Mouse (Mus musculus): ENCODE results near the gene Ceacam2. TPM values are rescaled to one million over a fixed set of nuclear protein-coding genes. Genes with fewer than 3 reads are reported as not detected.
"Not testable (repeated sequence)": the region's sequence is repeated elsewhere in the genome, so short reads cannot be mapped to it uniquely, and the experiment has no call there.

Ceacam2 gene
- under 1 TPM; 0.35 to 0.68 TPM for total RNA-seq (2021)
- long read RNA-seq, experiment 1, partial matches to known transcripts = 0 of 1 reads
- long read RNA-seq, experiment 1, other reads (novel, unspliced or antisense) = 1 of 1 reads
- long read RNA-seq, experiment 2, partial matches to known transcripts = 0 of 2 reads
- long read RNA-seq, experiment 2, other reads (novel, unspliced or antisense) = 2 of 2 reads

DNA sequence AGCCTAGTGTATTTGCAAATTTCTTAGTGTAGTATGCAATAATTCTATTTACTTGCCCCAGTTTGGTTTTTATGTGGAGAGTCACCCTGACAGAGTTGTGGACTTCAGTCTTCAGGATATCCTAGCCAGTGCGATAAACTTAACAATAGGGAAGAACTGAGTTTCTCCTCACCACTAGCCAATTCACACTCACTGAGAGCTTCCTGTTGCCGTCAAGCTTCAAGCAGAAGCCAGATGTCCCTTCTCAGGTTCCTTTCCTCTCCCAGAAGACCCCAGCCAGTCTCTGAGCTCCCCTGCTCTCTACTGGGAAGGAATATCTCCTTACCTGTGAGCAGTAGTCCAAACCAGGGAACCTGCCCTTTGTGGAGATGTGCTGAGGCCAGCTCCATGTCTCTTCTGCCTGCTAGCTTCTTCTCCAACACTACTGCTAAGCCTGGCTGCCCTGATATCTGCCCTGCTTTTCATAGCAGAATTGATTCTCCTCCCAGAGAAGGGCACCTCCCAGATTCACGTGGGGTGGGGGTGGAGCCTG, at the start of gene Ceacam2:
TSS of gene Ceacam2 (minus strand) at position 482 of the 532 bp plus-strand sequence.
- H3K4me3 ChIP-seq; H3K27ac ChIP-seq; DNase-seq (ENCODE audit: extremely low spot score in 1 of 2, low spot score in 2 of 2): not testable (repeated sequence)
- intact Hi-C loops (cut with DNase I) = loop anchor here (2.0 kb wide), 1 partner anchor 63 kb away; the partner anchor contains the start of gene Ceacam1

DNA sequence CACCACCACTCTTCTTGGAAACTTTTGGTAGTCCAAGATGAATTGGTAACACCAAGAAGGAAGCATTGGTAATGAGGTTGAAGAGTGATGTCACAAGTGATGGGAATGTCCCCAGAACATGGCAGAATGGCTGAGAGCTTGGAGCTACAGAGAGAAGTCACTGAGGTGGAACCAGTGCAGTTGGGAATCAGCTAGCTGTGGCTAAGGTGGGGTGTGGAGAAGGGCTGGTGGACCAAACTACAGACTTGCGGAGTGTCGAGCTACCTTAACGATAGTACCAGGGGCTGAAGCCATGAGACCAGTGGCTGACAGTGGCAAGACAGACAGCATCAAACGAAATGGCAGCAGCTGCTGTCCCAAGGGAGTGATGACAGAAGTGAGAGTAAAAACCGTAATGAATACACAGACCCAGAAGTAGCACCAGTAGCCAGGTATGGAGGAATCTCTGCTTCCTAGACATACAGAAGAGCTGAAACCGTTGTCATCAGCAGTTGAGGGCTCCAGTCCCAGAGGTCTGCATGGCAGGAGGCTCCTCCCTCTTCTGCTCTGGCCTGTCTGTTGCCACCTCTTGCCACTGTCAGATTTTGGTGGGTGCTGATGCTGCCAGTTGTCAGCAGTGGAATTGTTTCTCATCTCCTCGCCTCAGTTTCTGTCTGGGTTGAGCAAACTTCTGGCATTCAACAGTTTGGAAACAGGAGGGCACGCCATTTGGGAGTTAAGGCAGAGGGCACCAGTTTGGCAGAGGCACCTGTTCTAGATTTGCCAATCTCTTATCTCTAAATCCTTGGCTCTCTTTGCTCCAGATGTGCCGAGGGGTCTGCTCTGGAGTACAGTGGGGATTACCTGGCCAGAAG, 45.9 kb upstream of the Ceacam2 start:
- H3K27ac ChIP-seq = no peak overlapping the region
- no peak for DNase-seq (ENCODE audit: extremely low spot score in 1 of 2, low spot score in 2 of 2)
- H3K4me3 ChIP-seq = no peak overlapping the region
- TF ChIP-seq CTCF (IDR thresholded peaks at IDR 0.05) = no peak
- intact Hi-C loops (cut with DNase I) = no loop called here

DNA sequence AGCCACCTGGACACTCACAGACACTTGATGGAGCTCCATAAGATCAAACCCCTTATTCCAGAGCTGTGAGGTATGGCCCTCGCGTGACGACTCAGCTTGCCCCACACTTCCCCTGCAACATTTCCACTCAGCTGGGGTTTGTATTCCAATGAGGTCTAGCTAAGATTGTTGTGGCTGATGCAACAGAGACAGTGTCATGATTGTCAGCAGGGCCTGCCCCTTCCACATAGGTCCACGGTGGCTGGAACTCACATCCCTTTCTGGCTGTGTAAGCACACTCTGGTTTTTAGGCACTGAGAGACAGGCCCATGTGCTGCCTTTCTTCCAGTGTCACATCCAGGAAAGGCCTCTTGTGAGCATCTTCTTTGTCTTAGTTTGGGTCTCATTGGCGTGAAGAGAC, 45.0 kb upstream of the Ceacam2 start:
- H3K4me3 ChIP-seq = no peak overlapping the region
- no peak overlapping the region for H3K27ac ChIP-seq
- intact Hi-C loops (cut with DNase I) = no loop called here
- no peak for DNase-seq (ENCODE audit: extremely low spot score in 1 of 2, low spot score in 2 of 2)
- TF ChIP-seq CTCF (IDR thresholded peaks at IDR 0.05) = no peak

DNA sequence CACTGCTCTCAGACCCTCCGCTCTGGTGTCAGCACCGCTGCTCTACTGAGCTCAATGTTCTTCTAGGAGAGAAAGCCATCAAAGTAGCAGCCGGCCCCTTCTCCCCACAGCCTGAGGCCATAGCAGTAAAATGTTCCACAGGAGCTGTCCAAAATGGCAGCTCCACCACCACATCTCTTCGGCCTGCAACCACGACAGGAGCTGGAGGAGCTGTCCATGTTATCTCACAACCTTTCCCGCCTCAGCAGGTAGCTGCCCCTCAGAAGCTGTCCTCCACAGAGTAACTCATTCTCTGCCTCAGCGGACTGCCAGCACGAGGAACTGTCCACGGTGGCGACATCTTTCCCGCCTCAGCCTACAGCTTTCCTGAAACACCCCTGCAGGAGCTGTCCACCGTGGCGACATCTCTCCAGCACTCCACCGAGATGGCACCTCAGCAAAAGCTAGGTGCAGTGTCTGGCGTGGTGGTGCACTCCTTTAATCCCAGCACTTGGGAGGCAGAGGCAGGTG, 42.7 kb upstream of the Ceacam2 start:
- no peak for TF ChIP-seq CTCF (IDR thresholded peaks at IDR 0.05)
- intact Hi-C loops (cut with DNase I) = no loop called here
- no peak overlapping the region for H3K27ac ChIP-seq
- no peak overlapping the region for H3K4me3 ChIP-seq
- DNase-seq (ENCODE audit: extremely low spot score in 1 of 2, low spot score in 2 of 2) = no peak

DNA sequence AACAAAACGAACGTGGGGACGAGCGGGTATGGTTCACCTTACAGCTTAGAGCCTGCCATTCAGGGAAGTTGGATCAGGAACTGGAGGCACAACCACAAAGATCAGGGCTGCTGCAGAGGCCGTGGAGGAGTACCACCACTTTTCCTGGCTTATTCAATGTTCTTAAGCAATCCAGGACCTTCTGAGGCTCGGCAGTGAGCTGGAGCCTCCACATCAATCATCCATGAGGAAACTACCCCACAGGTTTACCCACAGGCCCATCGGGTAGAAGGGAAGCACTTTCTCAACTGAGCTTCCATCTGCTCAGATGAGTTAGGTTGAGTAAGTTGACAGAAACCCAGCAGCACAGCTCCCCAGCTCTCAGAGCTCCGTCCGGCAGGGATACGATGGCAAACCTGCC, 39.8 kb upstream of the Ceacam2 start:
- no peak for TF ChIP-seq CTCF (IDR thresholded peaks at IDR 0.05)
- no peak overlapping the region for H3K4me3 ChIP-seq
- DNase-seq (ENCODE audit: extremely low spot score in 1 of 2, low spot score in 2 of 2) = no peak
- intact Hi-C loops (cut with DNase I) = loop anchor here (10.0 kb wide), 1 partner anchor 745 kb away; no protein-coding TSS in a partner anchor
- no peak overlapping the region for H3K27ac ChIP-seq

DNA sequence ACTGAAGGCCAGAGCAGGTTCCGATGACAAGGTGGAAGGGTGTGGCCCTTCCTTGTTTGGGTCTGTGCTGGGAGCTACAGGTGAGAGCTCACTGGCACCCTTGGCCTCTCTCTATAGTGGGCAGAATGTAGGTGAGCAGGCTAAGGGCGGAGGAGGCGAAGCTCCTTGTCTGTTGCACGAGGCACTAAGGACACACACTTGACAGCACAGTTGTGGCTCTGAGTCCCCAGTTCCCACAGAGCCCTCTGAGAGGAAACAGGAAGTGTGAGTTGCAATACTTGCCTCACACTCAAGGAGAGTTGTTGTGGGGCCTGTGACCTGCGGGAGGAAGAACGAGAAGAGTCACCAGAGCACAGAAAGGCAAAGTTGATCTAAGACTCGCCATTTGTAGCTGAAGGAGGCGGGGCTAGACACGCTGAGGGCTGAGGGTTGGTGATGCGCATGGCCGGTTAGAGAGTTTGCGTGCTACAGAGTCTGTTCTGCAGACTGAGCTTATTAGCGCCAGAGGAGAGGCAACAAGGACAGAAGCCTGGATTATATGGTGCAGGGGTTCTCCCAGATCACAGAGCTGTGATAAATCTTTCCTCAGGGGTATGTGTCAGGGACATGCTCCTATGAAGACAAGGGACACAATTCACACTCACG, 37.3 kb upstream of the Ceacam2 start:
- not testable (repeated sequence) for H3K4me3 ChIP-seq; H3K27ac ChIP-seq; DNase-seq (ENCODE audit: extremely low spot score in 1 of 2, low spot score in 2 of 2)
- intact Hi-C loops (cut with DNase I) = loop anchor here (10.0 kb wide), 1 partner anchor 742 kb away; no protein-coding TSS in a partner anchor

DNA sequence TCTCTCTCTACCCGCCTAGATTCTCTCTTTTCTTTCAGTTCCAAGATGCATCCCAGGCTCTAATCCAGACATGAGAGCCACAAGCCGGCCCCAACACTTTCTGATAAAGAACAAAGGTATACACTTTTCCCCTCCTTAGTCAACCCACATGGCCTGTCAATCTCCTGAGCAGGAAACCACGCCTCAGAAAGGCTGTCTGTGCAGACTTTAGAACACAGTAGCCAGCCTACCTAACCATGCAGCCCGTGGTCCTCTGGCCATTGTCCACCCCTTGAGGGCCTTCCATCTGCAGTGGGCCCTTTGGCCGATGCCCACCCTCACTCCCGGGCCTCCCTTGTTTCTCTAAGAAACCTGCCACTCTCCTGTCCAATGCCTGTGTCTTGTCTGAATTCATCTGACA, 36.7 kb upstream of the Ceacam2 start:
- intact Hi-C loops (cut with DNase I) = loop anchor here (10.0 kb wide), 1 partner anchor 742 kb away; no protein-coding TSS in a partner anchor

DNA sequence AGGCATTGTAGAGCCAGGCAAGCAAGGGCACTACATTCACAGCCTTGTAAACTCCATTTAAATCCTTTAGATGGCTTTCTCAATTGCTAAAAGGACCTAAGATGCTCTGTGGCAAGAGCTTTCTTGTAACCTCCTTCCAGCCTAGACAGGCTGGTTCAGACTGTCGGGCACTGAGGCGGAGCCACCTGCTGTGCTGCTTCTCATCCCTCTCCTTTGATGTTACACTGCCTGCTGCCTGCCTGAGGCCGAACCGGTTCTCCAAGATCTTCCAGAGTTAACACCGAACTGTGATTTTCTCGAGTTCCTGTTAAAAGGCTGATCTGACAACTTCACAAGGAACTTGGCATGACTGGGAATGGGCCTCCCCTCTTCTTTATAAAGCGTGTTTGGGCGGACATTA, 36.2 kb upstream of the Ceacam2 start:
- Histone ChIP-seq H3K27ac (no peak overlapping the region), H3K4me3 (no peak overlapping the region)
- DNase-seq (ENCODE audit: extremely low spot score in 1 of 2, low spot score in 2 of 2) = no peak
- intact Hi-C loops (cut with DNase I) = loop anchor here (10.0 kb wide), 1 partner anchor 741 kb away; no protein-coding TSS in a partner anchor
- no peak for TF ChIP-seq CTCF (IDR thresholded peaks at IDR 0.05)

More for the DNA sequence above, 36.7 kb upstream of the Ceacam2 start:
- not testable (repeated sequence) for H3K4me3 ChIP-seq; DNase-seq (ENCODE audit: extremely low spot score in 1 of 2, low spot score in 2 of 2); H3K27ac ChIP-seq

DNA sequence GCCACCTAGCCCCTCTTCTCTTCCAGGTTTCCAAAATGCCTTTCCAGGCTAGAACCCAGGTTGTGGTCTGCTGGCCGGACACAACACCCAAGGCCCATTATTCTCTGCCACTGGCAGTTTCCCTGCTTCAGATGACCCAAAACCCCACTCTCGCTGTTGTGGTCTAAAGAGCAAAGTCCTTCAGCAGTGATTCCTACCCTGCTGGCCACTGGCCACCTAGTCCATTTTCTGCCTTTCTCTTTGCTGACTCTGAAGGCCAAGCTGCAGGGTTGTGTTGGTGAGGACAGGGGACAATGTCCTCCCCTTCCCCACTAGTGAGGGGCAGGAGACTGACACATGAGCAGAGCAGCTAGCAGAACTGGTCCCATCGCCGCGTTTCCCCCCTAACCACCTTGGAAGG, 35.4 kb upstream of the Ceacam2 start:
- Histone ChIP-seq H3K27ac (no peak overlapping the region), H3K4me3 (no peak overlapping the region)
- DNase-seq (ENCODE audit: extremely low spot score in 1 of 2, low spot score in 2 of 2) = no peak
- no peak for TF ChIP-seq CTCF (IDR thresholded peaks at IDR 0.05)
- intact Hi-C loops (cut with DNase I) = loop anchor here (10.0 kb wide), 1 partner anchor 740 kb away; no protein-coding TSS in a partner anchor

DNA sequence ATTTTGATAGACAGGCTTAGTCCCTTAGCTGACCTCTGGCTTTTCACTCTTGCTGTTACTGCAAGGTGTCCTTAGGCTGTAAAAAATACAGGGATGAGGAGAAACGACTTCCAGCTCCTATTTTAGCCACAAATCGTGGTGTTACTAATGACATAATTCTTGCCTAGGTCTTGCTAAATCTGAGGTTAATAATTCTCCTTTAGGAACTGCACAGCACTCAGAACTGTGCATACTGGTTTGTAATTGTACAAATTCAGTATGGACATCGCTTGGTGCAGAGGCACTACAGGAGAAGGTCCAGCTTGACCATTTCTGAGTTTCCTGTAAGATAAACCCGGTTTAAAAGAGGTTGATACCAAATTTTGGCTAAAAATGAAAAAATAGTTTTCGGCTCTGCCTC, 34.1 kb upstream of the Ceacam2 start:
- not testable (repeated sequence) for DNase-seq (ENCODE audit: extremely low spot score in 1 of 2, low spot score in 2 of 2); H3K27ac ChIP-seq
- intact Hi-C loops (cut with DNase I) = loop anchor here (10.0 kb wide), 1 partner anchor 739 kb away; no protein-coding TSS in a partner anchor

DNA sequence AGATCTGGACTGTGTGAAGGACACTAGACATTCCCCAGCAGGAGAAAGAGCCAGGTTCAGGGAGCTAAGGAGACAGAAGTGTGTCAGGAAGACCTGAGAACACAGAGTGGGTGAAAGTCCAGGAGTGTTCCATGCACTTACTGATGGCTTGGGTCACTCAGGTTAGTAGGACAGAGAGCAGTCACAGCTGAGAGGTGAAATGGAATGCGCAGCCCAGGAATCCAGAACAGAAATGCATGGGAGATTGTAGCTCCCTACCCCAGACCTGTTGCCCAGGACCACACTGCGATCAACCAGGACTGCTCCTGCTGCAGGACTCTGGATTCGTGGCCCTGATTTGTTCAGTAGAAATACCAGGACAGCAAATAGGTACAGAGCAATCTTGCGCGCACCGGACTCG, 29.1 kb upstream of the Ceacam2 start:
- Histone ChIP-seq H3K27ac (no peak overlapping the region), H3K4me3 (no peak overlapping the region)
- intact Hi-C loops (cut with DNase I) = loop anchor here (10.0 kb wide), 1 partner anchor 54 kb away; no protein-coding TSS in a partner anchor
- DNase-seq (ENCODE audit: extremely low spot score in 1 of 2, low spot score in 2 of 2) = no peak
- TF ChIP-seq CTCF (IDR thresholded peaks at IDR 0.05) = no peak

More for the DNA sequence above, 34.1 kb upstream of the Ceacam2 start:
- not testable (repeated sequence) for H3K4me3 ChIP-seq
